Mouse (Mus musculus): Measurements from ENCODE around the gene Afap1. TPM values are rescaled to one million over a fixed set of nuclear protein-coding genes. Genes with fewer than 3 reads are reported as not detected.

Afap1 gene
- total and polyA plus RNA-seq, 3 experiments, result 0.03 to 0.04 TPM; not detected in 1

- no peak for DNase-seq (ENCODE audit: low read depth, low spot score)
- Histone ChIP-seq H3K36me3 (ENCODE audit: control insufficient read depth in 1 of 2, insufficient read depth in 2 of 2, low read length in 2 of 2) (no peaks in the 10 kb centered on the region), H3K9me3 (replicated peaks; ENCODE audit: insufficient read depth, low read length) (no peaks in the 10 kb centered on the region), H3K9ac (ENCODE audit: control insufficient read depth, low read depth, low read length, poor library complexity, severe bottlenecking) (no peak overlapping the region), H3K4me3 (ENCODE audit: control insufficient read depth in 1 of 2, insufficient read depth in 1 of 2, low read depth in 2 of 2, low read length in 2 of 2) (no peak overlapping the region), H3K79me2 (ENCODE audit: control insufficient read depth, insufficient read depth, low read length, poor library complexity) (no peaks in the 10 kb centered on the region), H3K27me3 (ENCODE audit: control insufficient read depth in 1 of 2, insufficient read depth in 2 of 2, low read length in 2 of 2) (no peaks in the 10 kb centered on the region), H3K4me1 (ENCODE audit: control insufficient read depth in 1 of 2, insufficient read depth in 2 of 2, low read length in 2 of 2) (no peaks in the 10 kb centered on the region), H3K27ac (ENCODE audit: control insufficient read depth, low read depth, low read length) (no peak overlapping the region)
- TF ChIP-seq ETS1 (IDR thresholded peaks at IDR 0.05; ENCODE audit: low read depth, low read length) (no peak), MAZ (IDR thresholded peaks at IDR 0.05; ENCODE audit: low read depth, low read length) (no peak), MXI1 (IDR thresholded peaks at IDR 0.05; ENCODE audit: low read depth, low read length) (no peak), TAL1 (IDR thresholded peaks at IDR 0.05; ENCODE audit: low read length) (no peak), GATA1 (IDR thresholded peaks at IDR 0.05; ENCODE audit: low read depth, low read length) (no peak), SMC3 (IDR thresholded peaks at IDR 0.05; ENCODE audit: low read depth, low read length) (no peak), POLR2A (IDR thresholded peaks at IDR 0.05; ENCODE audit: control insufficient read depth in 1 of 2, insufficient read depth in 1 of 2, low read depth in 1 of 2, low read length in 2 of 2, poor library complexity in 1 of 2) (no peak), GABPA (IDR thresholded peaks at IDR 0.05; ENCODE audit: low read depth, low read length) (no peak)
These were observed 13.9 kb upstream of the Afap1 start for GRCm38 (mm10) chr5:35879199-35879598.

GRCm38 (mm10) chr5:35882391-35882790 is 10.7 kb upstream of the Afap1 start:
- Histone ChIP-seq H3K36me3 (ENCODE audit: control insufficient read depth in 1 of 2, insufficient read depth in 2 of 2, low read length in 2 of 2) (no peaks in the 10 kb centered on the region), H3K4me3 (ENCODE audit: control insufficient read depth in 1 of 2, insufficient read depth in 1 of 2, low read depth in 2 of 2, low read length in 2 of 2) (no peak overlapping the region), H3K4me1 (ENCODE audit: control insufficient read depth in 1 of 2, insufficient read depth in 2 of 2, low read length in 2 of 2) (no peaks in the 10 kb centered on the region), H3K27ac (ENCODE audit: control insufficient read depth, low read depth, low read length) (no peak overlapping the region), H3K27me3 (ENCODE audit: control insufficient read depth in 1 of 2, insufficient read depth in 2 of 2, low read length in 2 of 2) (no peaks in the 10 kb centered on the region), H3K9ac (ENCODE audit: control insufficient read depth, low read depth, low read length, poor library complexity, severe bottlenecking) (no peak overlapping the region), H3K79me2 (ENCODE audit: control insufficient read depth, insufficient read depth, low read length, poor library complexity) (no peaks in the 10 kb centered on the region), H3K9me3 (replicated peaks; ENCODE audit: insufficient read depth, low read length) (no peaks in the 10 kb centered on the region; the same call in 1 of the 2 replicates)
- no peak for TF ChIP-seq MYC (IDR thresholded peaks at IDR 0.05; ENCODE audit: low read depth, low read length)
- no peak for TF ChIP-seq TCF12 (IDR thresholded peaks at IDR 0.05; ENCODE audit: low read depth, low read length)
- no peak for TF ChIP-seq ZNF384 (IDR thresholded peaks at IDR 0.05; ENCODE audit: low read depth, low read length)
- DNase-seq (ENCODE audit: low read depth, low spot score), result no peak

DNA sequence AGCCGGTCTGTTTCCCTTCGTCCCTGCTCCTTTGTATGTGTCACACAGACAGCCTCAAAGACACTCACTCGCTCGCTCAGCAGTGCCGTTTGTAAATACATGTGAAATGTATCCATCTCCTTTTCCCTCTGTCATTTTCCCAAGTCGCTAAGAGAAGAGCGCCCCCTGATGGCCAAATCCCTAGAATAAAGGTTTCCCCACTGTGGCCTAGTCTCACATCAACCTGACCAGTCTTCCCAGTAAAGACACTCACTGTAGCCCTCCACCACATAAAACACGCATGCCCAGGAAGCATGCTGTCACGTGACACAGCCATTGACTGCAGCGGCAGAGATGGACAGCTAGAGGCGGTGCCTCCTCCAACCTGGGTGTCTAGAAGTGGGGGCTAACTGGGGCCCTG is 8.9 kb upstream of the Afap1 start:
- TF ChIP-seq GABPA (IDR thresholded peaks at IDR 0.05; ENCODE audit: low read depth, low read length) (no peak), UBTF (IDR thresholded peaks at IDR 0.05; ENCODE audit: borderline replicate concordance, insufficient read depth, low read depth, low read length) (no peak), BHLHE40 (IDR thresholded peaks at IDR 0.05; ENCODE audit: borderline replicate concordance, low read depth, low read length) (no peak), HCFC1 (IDR thresholded peaks at IDR 0.05; ENCODE audit: low read depth, low read length) (no peak), MYB (IDR thresholded peaks at IDR 0.05; ENCODE audit: low read depth, low read length) (no peak), RCOR1 (IDR thresholded peaks at IDR 0.05; ENCODE audit: low read depth, low read length) (no peak), MAZ (IDR thresholded peaks at IDR 0.05; ENCODE audit: low read depth, low read length) (no peak), MYC (IDR thresholded peaks at IDR 0.05; ENCODE audit: low read depth, low read length) (no peak), ZMIZ1 (IDR thresholded peaks at IDR 0.05; ENCODE audit: low read depth, low read length) (no peak), POLR2AphosphoS2 (IDR thresholded peaks at IDR 0.05; ENCODE audit: low read length) (no peak), MXI1 (IDR thresholded peaks at IDR 0.05; ENCODE audit: low read depth, low read length) (no peak), USF1 (IDR thresholded peaks at IDR 0.05; ENCODE audit: low read depth, low read length) (no peak), E2F4 (IDR thresholded peaks at IDR 0.05; ENCODE audit: borderline replicate concordance, low read depth, low read length) (no peak)
- H3K9me3 ChIP-seq (replicated peaks; ENCODE audit: insufficient read depth, low read length), result no peaks in the 10 kb centered on the region; the same call in 1 of the 2 replicates
- no peak for DNase-seq (ENCODE audit: low read depth, low spot score)

More for the DNA sequence above, 8.9 kb upstream of the Afap1 start:
- no peaks in the 10 kb centered on the region for H3K27me3 ChIP-seq (ENCODE audit: control insufficient read depth in 1 of 2, insufficient read depth in 2 of 2, low read length in 2 of 2)
- no peaks in the 10 kb centered on the region for H3K79me2 ChIP-seq (ENCODE audit: control insufficient read depth, insufficient read depth, low read length, poor library complexity)
- H3K36me3 ChIP-seq (ENCODE audit: control insufficient read depth in 1 of 2, insufficient read depth in 2 of 2, low read length in 2 of 2), result no peaks in the 10 kb centered on the region
- H3K4me1 ChIP-seq (ENCODE audit: control insufficient read depth in 1 of 2, insufficient read depth in 2 of 2, low read length in 2 of 2), result no peaks in the 10 kb centered on the region
- no peak overlapping the region for H3K27ac ChIP-seq (ENCODE audit: control insufficient read depth, low read depth, low read length)
- H3K4me3 ChIP-seq (ENCODE audit: control insufficient read depth in 1 of 2, insufficient read depth in 1 of 2, low read depth in 2 of 2, low read length in 2 of 2), result no peak overlapping the region
- H3K9ac ChIP-seq (ENCODE audit: control insufficient read depth, low read depth, low read length, poor library complexity, severe bottlenecking), result no peak overlapping the region
